Mouse (Mus musculus) small intestine, adult 2 months (tissue): Measurements from ENCODE around the gene Myt1l. TPM values are rescaled to one million over a fixed set of nuclear protein-coding genes. Genes with fewer than 3 reads are reported as not detected.

ENCODE experiments used
- H3K27ac ChIP-seq: fragments of 200-500 bp; 2 replicates; pipeline ENCODE4 v1.5.1; 2012; ENCODE audit warnings: low read depth, low read length, control low read depth, inconsistent platforms; ENCODE audit not compliant: insufficient read depth
- H3K27me3 ChIP-seq: fragments of 200-500 bp; 2 replicates; pipeline ENCODE4 v1.6.1; 2012; ENCODE audit warnings: mild to moderate bottlenecking, moderate library complexity, low read length, inconsistent platforms; ENCODE audit not compliant: control insufficient read depth, insufficient read depth
- H3K36me3 ChIP-seq: fragments of 200-500 bp; 2 replicates; pipeline ENCODE4 v1.6.1; 2012; ENCODE audit warnings: mild to moderate bottlenecking, low read length, control low read depth, inconsistent platforms; ENCODE audit not compliant: control insufficient read depth, insufficient read depth
- H3K4me1 ChIP-seq: fragments of 200-500 bp; 2 replicates; pipeline ENCODE4 v1.6.1; 2012; ENCODE audit warnings: low read length, inconsistent platforms, mixed read lengths; ENCODE audit not compliant: control insufficient read depth, insufficient read depth, insufficient read length
- H3K4me3 ChIP-seq: fragments of 200-500 bp; 2 replicates; pipeline ENCODE4 v1.5.1; 2012; ENCODE audit warnings: low read depth, mild to moderate bottlenecking, control low read depth, inconsistent platforms, low read length, moderate library complexity
- CTCF ChIP-seq: fragments of 200-500 bp; IDR thresholded peaks from 2 replicates; pipeline ENCODE4 v1.5.1; 2012; ENCODE audit warnings: low read depth, mild to moderate bottlenecking, control low read depth, inconsistent platforms, low read length, moderate library complexity, mixed read lengths; ENCODE audit not compliant: insufficient replicate concordance, insufficient read length; ENCODE audit errors: extremely low read depth
- POLR2A ChIP-seq: fragments of 200-500 bp; IDR thresholded peaks from 2 replicates; pipeline ENCODE4 v1.6.1; 2012; ENCODE audit warnings: low read depth, mild to moderate bottlenecking, control low read depth, inconsistent platforms, low read length, moderate library complexity
- WGBS: fragments of 180-500 bp; shearing (Covaris S2); methylation state at CpG from one replicate; pipeline ENCODE4 v1.1.7; 2018; 5-methylcytosine and 5-hydroxymethylcytosine counted together
- polyA plus RNA-seq: library from polyadenylated mRNA; depleted of rRNA; stranded (reverse); fragments of >200 nt; gene quantifications from 2 replicates; pipeline ENCODE4 v1.2.3, GENCODE M21; 2012

Myt1l gene
- polyA plus RNA-seq, 1 experiment: 0.38 TPM

DNA sequence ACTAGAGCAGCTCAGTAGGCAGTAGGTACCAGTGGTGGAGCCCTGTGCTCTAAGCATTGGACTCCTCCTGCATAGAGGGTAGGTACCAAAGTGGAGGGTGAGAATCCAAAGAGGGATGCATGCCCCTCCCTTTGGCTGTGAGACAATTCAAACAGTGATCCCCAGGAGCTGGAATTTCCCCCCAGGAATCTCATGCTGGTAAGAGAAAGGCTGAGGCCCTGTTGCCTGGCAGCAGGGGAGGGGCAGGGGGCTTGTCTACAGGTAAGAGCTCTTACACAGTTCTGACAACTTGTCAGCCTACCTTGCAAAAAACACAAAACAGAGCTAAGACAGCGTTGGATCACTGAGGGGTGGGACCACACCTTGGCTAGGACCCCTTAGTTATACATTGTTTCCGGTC lies 405.3 kb downstream of the Myt1l start:
- TF ChIP-seq CTCF (no peak), POLR2A (no peak)
- no peak overlapping the region for H3K4me3 ChIP-seq
- H3K36me3 ChIP-seq: no peaks in the 10 kb centered on the region
- no peaks in the 10 kb centered on the region for H3K4me1 ChIP-seq
- no peak overlapping the region for H3K27ac ChIP-seq
- no peaks in the 10 kb centered on the region for H3K27me3 ChIP-seq
- WGBS: 58% methylated on average over 2 of the region's 2 CpGs

DNA sequence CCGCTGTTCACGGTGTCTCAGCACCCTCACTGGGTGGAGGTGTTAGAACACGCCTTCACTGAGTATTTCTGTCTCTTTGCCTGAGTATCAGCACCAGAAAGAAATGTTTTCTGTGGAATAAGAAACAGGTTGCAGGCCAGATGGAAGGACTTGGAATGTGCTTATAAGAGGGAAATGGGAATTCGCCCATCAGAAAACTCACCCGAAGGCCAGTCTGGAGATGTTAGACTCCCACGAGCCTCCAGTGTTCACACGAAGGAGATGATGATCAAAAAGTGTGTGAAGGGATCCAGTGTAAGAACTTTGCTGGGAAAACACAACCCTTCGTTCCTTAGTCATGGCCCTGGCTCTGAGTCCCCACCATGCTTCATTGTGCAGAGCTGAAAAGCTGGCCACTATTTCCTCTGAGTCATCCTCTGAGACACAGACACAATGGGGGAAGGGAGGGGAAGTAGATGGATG lies 406.0 kb downstream of the Myt1l start:
- no peak overlapping the region for H3K27ac ChIP-seq
- no peak overlapping the region for H3K4me3 ChIP-seq
- no peak for TF ChIP-seq CTCF
- TF ChIP-seq POLR2A: no peak
- H3K4me1 ChIP-seq: no peaks in the 10 kb centered on the region
- H3K27me3 ChIP-seq: no peaks in the 10 kb centered on the region
- H3K36me3 ChIP-seq: no peaks in the 10 kb centered on the region
- WGBS: 64% methylated on average over 8 of the region's 8 CpGs

DNA sequence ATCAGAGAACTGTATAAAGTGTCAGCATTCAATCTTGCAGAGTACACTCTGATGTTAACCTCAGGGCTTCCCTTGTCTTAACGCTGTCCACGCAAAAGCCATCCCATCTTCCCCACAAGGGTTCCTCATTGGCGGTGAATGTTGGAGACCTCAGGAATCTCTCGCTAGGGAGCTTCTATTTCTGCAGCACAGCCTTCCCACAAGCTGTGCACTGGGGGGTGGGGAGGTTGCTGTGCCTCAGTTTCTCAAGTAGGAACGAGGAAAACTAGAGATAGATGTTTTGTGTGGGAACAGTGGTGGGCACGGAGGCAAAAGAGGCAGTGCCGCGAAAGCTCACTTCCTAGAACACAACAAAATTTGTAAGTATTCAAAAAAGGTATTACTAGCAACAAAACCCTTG lies 409.1 kb downstream of the Myt1l start, which contains the start of gene Pxdn:
Gene Pxdn (plus strand): TSS at position 301 of the 400 bp plus-strand sequence.
- H3K27me3 ChIP-seq: no peaks in the 10 kb centered on the region
- no peaks in the 10 kb centered on the region for H3K36me3 ChIP-seq
- H3K4me1 ChIP-seq: no peaks in the 10 kb centered on the region
- no peak for TF ChIP-seq POLR2A
- TF ChIP-seq CTCF: no peak
- peak within 1 kb of the TSS; percentile 52 for H3K27ac ChIP-seq
- H3K4me3 ChIP-seq: peak within 1 kb of the TSS; percentile 81
- 54% methylated on average over 8 of the region's 8 CpGs for WGBS

DNA sequence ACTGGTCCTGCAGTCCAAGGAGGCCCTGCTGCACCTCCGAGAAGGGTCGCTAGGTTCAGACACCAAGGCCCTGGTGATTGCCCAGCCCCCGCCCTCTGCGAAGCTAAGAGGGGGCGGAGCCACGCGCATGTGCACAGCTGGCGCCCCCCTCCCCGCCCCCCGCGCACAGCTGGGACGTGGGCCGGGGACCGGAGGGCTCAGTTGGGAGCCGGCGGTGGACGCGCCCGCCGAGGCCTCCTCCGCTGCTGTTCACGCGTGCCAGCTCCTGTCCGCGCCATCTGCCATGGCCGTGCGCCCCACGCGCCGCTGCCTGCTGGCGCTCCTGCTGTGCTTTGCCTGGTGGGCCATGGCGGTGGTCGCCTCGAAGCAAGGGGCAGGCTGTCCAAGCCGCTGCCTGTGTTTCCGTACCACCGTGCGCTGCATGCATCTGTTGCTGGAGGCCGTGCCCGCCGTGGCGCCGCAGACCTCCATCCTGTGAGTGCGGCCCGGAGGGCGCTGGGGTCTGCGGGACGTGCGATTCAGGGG lies 409.7 kb downstream of the Myt1l start:
- Histone ChIP-seq H3K4me1 (no peaks in the 10 kb centered on the region), H3K4me3 (peak overlapping the region; percentile 81), H3K27me3 (no peaks in the 10 kb centered on the region), H3K36me3 (no peaks in the 10 kb centered on the region), H3K27ac (peak overlapping the region; percentile 52)
- 3% methylated on average over 49 of the region's 49 CpGs for WGBS
- TF ChIP-seq POLR2A: no peak
- TF ChIP-seq CTCF: no peak

DNA sequence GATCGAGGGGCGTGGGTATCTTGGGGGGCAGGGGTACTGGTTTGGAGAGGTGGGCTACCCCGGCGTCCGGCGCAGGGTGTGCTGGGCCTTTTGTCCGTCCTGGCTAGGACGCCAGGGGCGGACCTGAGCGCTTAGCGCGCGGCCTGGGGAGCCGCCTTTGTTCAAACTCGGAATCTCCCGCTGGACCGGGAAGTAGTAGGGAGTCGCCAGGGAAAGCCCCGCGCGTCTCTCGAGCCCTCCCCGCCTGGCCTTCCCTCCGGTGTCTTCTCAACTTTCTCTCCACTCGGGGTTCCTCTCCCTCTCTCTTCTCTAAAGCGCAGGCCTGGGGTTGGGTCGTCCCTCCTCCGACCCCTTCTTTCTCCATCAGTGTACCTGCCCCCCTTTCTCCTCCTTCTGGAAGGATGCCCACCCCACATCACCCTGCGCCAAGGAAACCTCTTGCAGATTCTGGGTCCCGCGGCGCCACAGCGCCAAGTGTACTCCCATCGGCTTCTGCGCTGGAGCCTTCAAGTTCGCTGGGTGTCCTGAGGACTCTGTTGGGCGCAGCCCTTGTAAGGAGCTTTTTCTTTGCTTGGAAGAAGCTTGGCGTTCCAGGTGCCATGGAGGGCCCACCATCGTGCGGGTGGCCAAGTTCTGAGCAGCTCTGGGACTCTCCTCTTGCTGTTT lies 410.3 kb downstream of the Myt1l start:
- H3K36me3 ChIP-seq: no peaks in the 10 kb centered on the region
- 1% methylated on average over 40 of the region's 40 CpGs for WGBS
- peak overlapping the region; percentile 52 for H3K27ac ChIP-seq
- no peak for TF ChIP-seq POLR2A
- peak overlapping the region; percentile 81 for H3K4me3 ChIP-seq
- H3K4me1 ChIP-seq: no peaks in the 10 kb centered on the region
- no peaks in the 10 kb centered on the region for H3K27me3 ChIP-seq

DNA sequence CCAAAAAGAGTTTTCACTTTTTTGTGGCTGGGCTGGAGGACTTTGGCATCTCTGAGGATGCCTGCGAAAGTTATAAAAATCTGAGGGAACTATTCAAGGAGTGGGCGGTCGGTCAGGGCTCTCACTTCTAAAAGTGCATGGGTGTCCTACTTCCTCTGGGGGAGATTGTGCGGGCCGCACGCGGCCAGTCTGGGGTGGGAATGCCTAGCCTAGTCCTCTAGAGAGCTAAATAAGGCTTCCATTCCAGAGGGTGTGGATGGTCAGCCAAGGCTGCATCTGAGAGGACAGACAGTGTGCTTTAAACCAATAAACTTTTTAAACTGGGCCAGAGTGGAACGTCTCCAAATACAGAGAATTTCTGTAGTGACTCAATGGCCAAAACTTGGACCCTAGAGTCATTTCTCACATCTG lies 411.1 kb downstream of the Myt1l start:
- WGBS: 34% methylated on average over 8 of the region's 8 CpGs
- H3K4me1 ChIP-seq: no peaks in the 10 kb centered on the region
- H3K27ac ChIP-seq: peak overlapping the region; percentile 52
- no peak for TF ChIP-seq CTCF
- TF ChIP-seq POLR2A: no peak
- H3K36me3 ChIP-seq: no peaks in the 10 kb centered on the region
- H3K4me3 ChIP-seq: peak overlapping the region; percentile 81
- H3K27me3 ChIP-seq: no peaks in the 10 kb centered on the region

DNA sequence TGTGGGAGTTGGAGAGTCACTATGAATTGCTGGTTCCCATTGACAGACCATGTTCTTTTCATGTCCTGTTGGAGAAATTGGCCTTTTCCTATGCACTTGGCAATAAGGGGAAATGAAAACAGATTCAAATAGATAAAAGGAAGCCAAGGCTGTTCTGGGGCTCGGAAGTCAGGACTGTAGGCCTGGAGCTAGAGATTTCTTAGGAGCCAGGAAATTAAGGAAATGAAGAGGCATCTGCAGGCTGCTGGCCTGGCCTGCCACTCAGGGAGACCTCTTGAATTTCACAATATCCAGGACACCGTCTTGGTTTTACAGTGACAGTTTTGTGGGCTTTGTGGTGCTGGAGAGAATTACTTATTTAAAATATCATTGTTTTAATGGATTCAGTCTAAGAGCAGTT lies 414.3 kb downstream of the Myt1l start:
- TF ChIP-seq POLR2A (no peak), CTCF (no peak)
- H3K4me3 ChIP-seq: no peak overlapping the region
- no peaks in the 10 kb centered on the region for H3K27me3 ChIP-seq
- no peaks in the 10 kb centered on the region; the same call in 1 of the 2 replicates for H3K4me1 ChIP-seq
- WGBS: 77% methylated on average over 2 of the region's 2 CpGs
- no peaks in the 10 kb centered on the region for H3K36me3 ChIP-seq
- no peak overlapping the region for H3K27ac ChIP-seq
